Mouse (Mus musculus): ENCODE data around the gene 4930562C15Rik. TPM values are rescaled to one million over a fixed set of nuclear protein-coding genes. Genes with fewer than 3 reads are reported as not detected.

The 4930562C15Rik gene
- polyA plus RNA-seq, 1 experiment from 2014 or later: 0.11 TPM

DNA sequence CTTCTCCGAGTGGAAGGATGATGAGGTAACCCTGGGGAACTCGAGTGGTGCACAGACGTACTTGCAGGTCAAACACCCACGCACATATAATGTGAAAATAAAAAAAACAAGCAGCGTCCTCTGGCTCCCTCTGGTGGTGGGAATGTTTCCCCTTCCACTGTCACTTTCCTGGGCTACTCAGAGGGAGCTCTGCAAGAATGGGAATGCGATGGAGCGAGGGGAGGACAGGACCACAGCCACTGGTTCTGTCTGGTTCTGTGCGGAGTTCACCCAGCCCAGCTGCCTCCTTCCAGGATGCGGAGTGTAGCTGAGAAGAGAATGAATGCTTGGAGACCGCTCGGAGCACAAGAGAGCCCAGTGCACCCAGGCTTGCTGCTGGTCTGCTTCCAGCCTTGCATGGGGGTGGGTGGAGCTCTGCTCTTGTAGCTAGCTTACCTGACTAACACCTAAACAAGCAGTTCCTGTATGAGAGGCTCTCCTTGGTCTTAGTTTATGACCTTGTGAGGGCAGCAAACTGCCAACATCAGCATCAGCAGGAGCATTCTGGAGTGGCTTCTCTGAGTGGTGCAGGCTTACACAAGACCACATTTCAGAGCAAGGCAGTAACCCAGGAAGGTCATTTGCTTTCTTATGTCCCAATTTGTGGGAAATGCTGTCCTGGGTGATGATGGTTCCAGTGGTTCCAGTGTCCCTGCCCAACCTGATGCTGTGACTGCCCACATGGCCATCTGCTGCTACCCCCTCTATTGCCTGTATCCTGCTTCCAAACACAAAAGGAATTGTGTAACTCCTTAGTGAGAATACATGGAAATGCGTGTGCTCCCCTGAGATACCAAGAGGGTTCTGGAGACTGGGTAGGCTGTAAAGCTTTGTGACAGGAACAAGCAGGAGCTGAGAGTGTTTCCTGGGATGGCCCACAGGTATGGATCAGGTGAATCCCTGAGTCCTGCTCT is 78.8 kb downstream of the 4930562C15Rik start:
- no peaks in the 10 kb centered on the region for H3K9me3 ChIP-seq (ENCODE audit: control insufficient read depth, low read length)
- no peak overlapping the region for H3K4me3 ChIP-seq (ENCODE audit: low read depth, low read length)
- no peaks in the 10 kb centered on the region for H3K4me1 ChIP-seq (replicated peaks; ENCODE audit: control insufficient read depth, insufficient read depth, low read length)
- 0 out of 2 replicates have a peak overlapping the region, but pooled peaks have one; percentile 27 for H3K27ac ChIP-seq (ENCODE audit: low read depth, low read length)
- H3K4me2 ChIP-seq (replicated peaks; ENCODE audit: low read depth, low read length): no peak overlapping the region
- DNase-seq (ENCODE audit: low spot score): peak; percentile 86
- WGBS: 39% methylated on average over 12 of the region's 12 CpGs
- H3K27me3 ChIP-seq (ENCODE audit: control insufficient read depth, insufficient read depth, low read length): no peaks in the 10 kb centered on the region
- no peak overlapping the region for H3K9ac ChIP-seq (ENCODE audit: low read depth, low read length)
- peak; percentile 63 for ATAC-seq (ENCODE audit: low FRiP score)
- no peaks in the 10 kb centered on the region for H3K36me3 ChIP-seq (ENCODE audit: control insufficient read depth, insufficient read depth, low read length)

DNA sequence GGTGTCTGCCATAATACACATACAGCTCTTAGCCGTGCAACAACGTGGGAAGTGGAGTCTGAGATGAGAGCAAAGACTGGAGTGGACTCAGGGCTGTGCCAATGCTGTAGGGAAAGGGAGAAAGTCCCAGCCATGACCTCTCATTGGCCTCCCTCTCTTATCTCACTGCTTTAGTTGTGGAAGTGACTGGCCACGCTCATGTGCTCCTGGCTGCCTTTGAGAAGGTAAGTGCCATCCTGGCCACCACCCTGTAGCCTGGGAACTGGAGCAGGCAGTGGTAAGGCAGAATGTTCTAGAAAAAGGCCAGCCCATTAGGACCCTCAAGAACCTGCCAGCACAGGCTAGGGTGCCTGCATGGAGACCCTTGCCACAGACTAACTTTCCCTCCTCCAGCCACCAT is 80.7 kb downstream of the 4930562C15Rik start:
- Histone ChIP-seq H3K4me2 (replicated peaks; ENCODE audit: low read depth, low read length) (no peak overlapping the region), H3K9me3 (ENCODE audit: control insufficient read depth, low read length) (no peaks in the 10 kb centered on the region), H3K9ac (ENCODE audit: low read depth, low read length) (no peak overlapping the region), H3K4me1 (replicated peaks; ENCODE audit: control insufficient read depth, insufficient read depth, low read length) (no peaks in the 10 kb centered on the region), H3K36me3 (ENCODE audit: control insufficient read depth, insufficient read depth, low read length) (no peaks in the 10 kb centered on the region), H3K27ac (ENCODE audit: low read depth, low read length) (no peak overlapping the region), H3K4me3 (ENCODE audit: low read depth, low read length) (no peak overlapping the region), H3K27me3 (ENCODE audit: control insufficient read depth, insufficient read depth, low read length) (no peaks in the 10 kb centered on the region)
- 91% methylated on average over 3 of the region's 3 CpGs for WGBS
- DNase-seq (ENCODE audit: low spot score): no peak
- ATAC-seq (ENCODE audit: low FRiP score): no peak

DNA sequence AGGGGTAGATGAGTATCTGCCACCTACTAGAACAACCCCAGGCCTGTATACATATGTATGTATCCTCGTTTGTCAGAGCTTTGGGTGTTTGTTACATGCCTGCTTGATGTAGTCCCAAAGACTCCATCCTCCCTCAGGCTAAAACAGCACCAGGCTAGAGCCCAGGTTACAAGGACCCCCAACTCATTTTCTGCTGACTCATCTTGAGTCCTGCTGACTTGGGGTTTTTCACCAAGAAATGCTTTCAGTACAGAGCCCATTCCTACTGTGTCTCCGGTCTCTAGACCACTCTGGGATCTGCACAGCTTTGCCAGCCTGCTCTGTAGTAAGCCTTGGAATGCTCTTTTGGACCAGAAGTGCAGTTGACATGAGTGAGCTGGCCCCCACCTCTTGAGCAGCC is 81.4 kb downstream of the 4930562C15Rik start:
- ATAC-seq (ENCODE audit: low FRiP score): no peak
- H3K36me3 ChIP-seq (ENCODE audit: control insufficient read depth, insufficient read depth, low read length): no peaks in the 10 kb centered on the region

More for the DNA sequence above, 81.4 kb downstream of the 4930562C15Rik start:
- no peaks in the 10 kb centered on the region for H3K9me3 ChIP-seq (ENCODE audit: control insufficient read depth, low read length)
- no peaks in the 10 kb centered on the region for H3K4me1 ChIP-seq (replicated peaks; ENCODE audit: control insufficient read depth, insufficient read depth, low read length)
- H3K4me2 ChIP-seq (replicated peaks; ENCODE audit: low read depth, low read length): no peak overlapping the region
- no peak overlapping the region for H3K27ac ChIP-seq (ENCODE audit: low read depth, low read length)
- no peaks in the 10 kb centered on the region for H3K27me3 ChIP-seq (ENCODE audit: control insufficient read depth, insufficient read depth, low read length)
- 87% methylated on average over 2 of the region's 2 CpGs for WGBS
- DNase-seq (ENCODE audit: low spot score): no peak
- H3K9ac ChIP-seq (ENCODE audit: low read depth, low read length): no peak overlapping the region
- H3K4me3 ChIP-seq (ENCODE audit: low read depth, low read length): no peak overlapping the region

Other genes starting within 250 kb of the 4930562C15Rik start
- 26.3 and 27.6 TPM in 2 replicates for gene Glis2, start 240.7 kb upstream of the 4930562C15Rik start, polyA plus RNA-seq (2014; fragmentation: Nextera tagmentation; extraction: Ambion mirVana)
- gene Pam16, start 210.4 kb upstream of the 4930562C15Rik start, polyA plus RNA-seq (2014; fragmentation: Nextera tagmentation; extraction: Ambion mirVana): 113 and 117 TPM in 2 replicates
- gene Vasn, start 195.5 kb upstream of the 4930562C15Rik start, polyA plus RNA-seq (2014; fragmentation: Nextera tagmentation; extraction: Ambion mirVana): 7.9 and 9.4 TPM in 2 replicates
- 49.1 and 54.0 TPM in 2 replicates for gene Dnaja3, start 195.4 kb upstream of the 4930562C15Rik start, polyA plus RNA-seq (2014; fragmentation: Nextera tagmentation; extraction: Ambion mirVana)
- gene Coro7, start 155.6 kb upstream of the 4930562C15Rik start, polyA plus RNA-seq (2014; fragmentation: Nextera tagmentation; extraction: Ambion mirVana): 14.4 and 15.0 TPM in 2 replicates
- gene Nmral1, start 116.1 kb upstream of the 4930562C15Rik start, polyA plus RNA-seq (2014; fragmentation: Nextera tagmentation; extraction: Ambion mirVana): 147 and 162 TPM in 2 replicates
- 91.3 and 96.4 TPM in 2 replicates for gene Hmox2, start 109.1 kb upstream of the 4930562C15Rik start, polyA plus RNA-seq (2014; fragmentation: Nextera tagmentation; extraction: Ambion mirVana)
- 76.1 and 80.5 TPM in 2 replicates for gene Cdip1, start 45.1 kb upstream of the 4930562C15Rik start, polyA plus RNA-seq (2014; fragmentation: Nextera tagmentation; extraction: Ambion mirVana)
- 26.1 and 28.9 TPM in 2 replicates for gene Ubald1, start 44.9 kb downstream of the 4930562C15Rik start, polyA plus RNA-seq (2014; fragmentation: Nextera tagmentation; extraction: Ambion mirVana)
- 61.3 and 68.8 TPM in 2 replicates for gene Mgrn1, start 50.8 kb downstream of the 4930562C15Rik start, polyA plus RNA-seq (2014; fragmentation: Nextera tagmentation; extraction: Ambion mirVana)
- 131 and 138 TPM in 2 replicates for gene Nudt16l1, start 103.3 kb downstream of the 4930562C15Rik start, polyA plus RNA-seq (2014; fragmentation: Nextera tagmentation; extraction: Ambion mirVana)
- gene Anks3, start 128.8 kb downstream of the 4930562C15Rik start, polyA plus RNA-seq (2014; fragmentation: Nextera tagmentation; extraction: Ambion mirVana): 41.1 and 46.6 TPM in 2 replicates
- not detected in 2 replicates for gene Sept12, start 162.4 kb downstream of the 4930562C15Rik start, polyA plus RNA-seq (2014; fragmentation: Nextera tagmentation; extraction: Ambion mirVana)
- gene Smim22, start 171.9 kb downstream of the 4930562C15Rik start, polyA plus RNA-seq (2014; fragmentation: Nextera tagmentation; extraction: Ambion mirVana): 3.5 and 4.5 TPM in 2 replicates
- gene Rogdi, start 178.1 kb downstream of the 4930562C15Rik start, polyA plus RNA-seq (2014; fragmentation: Nextera tagmentation; extraction: Ambion mirVana): 74.1 and 84.9 TPM in 2 replicates
- 112 and 168 TPM in 2 replicates for gene Glyr1, start 214.4 kb downstream of the 4930562C15Rik start, polyA plus RNA-seq (2014; fragmentation: Nextera tagmentation; extraction: Ambion mirVana)
- 23.4 and 25.1 TPM in 2 replicates for gene Ubn1, start 214.6 kb downstream of the 4930562C15Rik start, polyA plus RNA-seq (2014; fragmentation: Nextera tagmentation; extraction: Ambion mirVana)

All from hindbrain, embryonic 11.5 days (tissue).